Mouse (Mus musculus) thymus, adult 2 months (tissue): Measurements from ENCODE around the gene Sac3d1. TPM values are rescaled to one million over a fixed set of nuclear protein-coding genes. Genes with fewer than 3 reads are reported as not detected.

Experiments used
- DNase-seq: peaks from one replicate; pipeline ENCODE4 v3.0.0; 2021
- H3K27ac ChIP-seq: fragments of 200-500 bp; 2 replicates; pipeline ENCODE4 v1.5.1; 2012; ENCODE audit warnings: low read length, control low read depth; ENCODE audit not compliant: control insufficient read depth, insufficient read depth
- H3K27me3 ChIP-seq: fragments of 200-500 bp; 2 replicates; pipeline ENCODE4 v1.6.1; 2012; ENCODE audit warnings: mild to moderate bottlenecking, low read length, moderate library complexity, mixed read lengths; ENCODE audit not compliant: control insufficient read depth, insufficient read depth
- H3K36me3 ChIP-seq: fragments of 200-500 bp; 2 replicates; pipeline ENCODE4 v1.6.1; 2012; ENCODE audit warnings: mild to moderate bottlenecking, low read length, moderate library complexity; ENCODE audit not compliant: control insufficient read depth, insufficient read depth
- H3K4me1 ChIP-seq: fragments of 200-500 bp; replicated peaks from 2 replicates; pipeline ENCODE4 v1.6.1; 2012; ENCODE audit warnings: low read length; ENCODE audit not compliant: control insufficient read depth, insufficient read depth
- H3K4me3 ChIP-seq: fragments of 200-500 bp; 2 replicates; pipeline ENCODE4 v1.5.1; 2012; ENCODE audit warnings: mild to moderate bottlenecking, low read length, control low read depth, moderate library complexity; ENCODE audit not compliant: control insufficient read depth, insufficient read depth
- CTCF ChIP-seq: fragments of 200-500 bp; IDR thresholded peaks from 2 replicates; pipeline ENCODE4 v1.5.1; 2012; ENCODE audit warnings: mild to moderate bottlenecking, control low read depth, low read length, moderate library complexity, borderline replicate concordance; ENCODE audit not compliant: control insufficient read depth, poor library complexity, insufficient read depth; ENCODE audit errors: extremely low read depth
- POLR2A ChIP-seq: fragments of 200-500 bp; IDR thresholded peaks from 2 replicates; pipeline ENCODE4 v1.6.1; 2012; ENCODE audit warnings: mild to moderate bottlenecking, low read length, control low read depth, moderate library complexity; ENCODE audit not compliant: control insufficient read depth, poor library complexity, insufficient read depth; ENCODE audit errors: extremely low read depth
- WGBS: fragments of 180-500 bp; shearing (Covaris S2); methylation state at CpG from one replicate; pipeline ENCODE4 v1.1.7; 2018; 5-methylcytosine and 5-hydroxymethylcytosine counted together
- polyA plus RNA-seq: library from polyadenylated mRNA; depleted of rRNA; stranded (reverse); fragments of >200 nt; gene quantifications from 2 replicates; pipeline ENCODE4 v1.2.3, GENCODE M21; 2012

Sac3d1 gene
- polyA plus RNA-seq, 1 experiment: 71.3 TPM

DNA sequence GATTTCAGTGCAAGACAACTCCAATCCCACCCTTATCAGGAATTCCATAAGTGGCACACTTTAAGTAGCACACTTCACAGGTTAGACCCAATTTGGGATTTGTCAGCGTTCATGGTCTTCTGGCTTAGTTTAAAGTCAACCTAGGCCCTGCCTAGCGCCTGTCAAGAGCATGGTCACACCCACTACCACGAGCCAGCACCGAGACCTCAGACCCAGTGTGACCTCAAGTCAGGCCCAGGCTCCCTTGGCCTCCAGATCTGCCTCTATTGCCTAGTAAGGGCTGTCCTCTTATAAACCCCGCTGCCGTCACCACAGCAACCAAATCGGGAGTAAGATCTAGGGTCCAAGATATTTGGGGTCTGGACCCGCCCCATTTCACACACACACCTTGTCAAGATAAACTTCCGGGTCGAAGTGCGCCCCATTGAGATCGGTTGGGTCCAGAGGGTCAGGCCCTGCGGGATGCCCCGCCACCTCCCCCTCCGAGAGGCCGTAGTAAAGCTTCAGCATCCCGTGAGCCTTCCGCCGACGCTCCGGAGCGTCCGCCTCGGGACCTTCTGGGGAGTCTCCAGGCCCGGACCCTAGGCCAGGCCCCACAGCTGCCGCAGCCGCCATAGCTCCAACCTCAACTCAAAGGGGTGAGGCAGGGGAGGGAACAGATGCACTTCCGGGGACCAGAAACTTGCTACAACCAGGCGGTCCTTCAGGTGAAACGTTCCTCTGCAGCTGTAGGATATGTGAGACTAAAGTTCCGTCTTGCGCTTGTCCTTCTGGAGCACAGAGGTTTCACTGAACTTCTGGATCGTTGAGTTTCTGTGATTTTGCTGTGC lies 41.7 kb downstream of the Sac3d1 start, which contains the start of gene Vps51:
Gene Vps51 (minus strand): TSS at position 668 of the 830 bp plus-strand sequence.
- Histone ChIP-seq H3K36me3 (peaks cover 2% of the 10 kb centered on the region; the same call in 1 of the 2 replicates), H3K4me3 (peak within 1 kb of the TSS; percentile 64), H3K4me1 (peaks cover 10% of the 10 kb centered on the region), H3K27ac (peak within 1 kb of the TSS; percentile 35; the same call in 1 of the 2 replicates), H3K27me3 (no peaks in the 10 kb centered on the region)
- DNase-seq: peak; percentile 87
- whole genome bisulfite sequencing: under 1% methylated on average over 33 of the region's 33 CpGs
- TF ChIP-seq POLR2A (no peak), CTCF (no peak)

- H3K27me3 ChIP-seq: no peaks in the 10 kb centered on the region
- TF ChIP-seq POLR2A: no peak
- no peak for TF ChIP-seq CTCF
- no peak overlapping the region for H3K27ac ChIP-seq
- H3K4me1 ChIP-seq: peaks cover 20% of the 10 kb centered on the region
- H3K36me3 ChIP-seq: no peaks in the 10 kb centered on the region
- DNase-seq: no peak
- no peak overlapping the region for H3K4me3 ChIP-seq
- WGBS: 92% methylated on average over 5 of the region's 5 CpGs
Measured at GRCm38 (mm10) chr19:6073889-6074288, 44.6 kb downstream of the Sac3d1 start.

GRCm38 (mm10) chr19:6071261-6071660 lies 47.2 kb downstream of the Sac3d1 start:
- no peaks in the 10 kb centered on the region for H3K27me3 ChIP-seq
- WGBS: 79% methylated on average over 19 of the region's 19 CpGs
- H3K36me3 ChIP-seq: no peaks in the 10 kb centered on the region
- TF ChIP-seq CTCF (no peak), POLR2A (no peak)
- DNase-seq: no peak
- H3K4me3 ChIP-seq: peak overlapping the region; percentile 25
- H3K4me1 ChIP-seq: peaks cover 31% of the 10 kb centered on the region
- H3K27ac ChIP-seq: peak overlapping the region; percentile 76

DNA sequence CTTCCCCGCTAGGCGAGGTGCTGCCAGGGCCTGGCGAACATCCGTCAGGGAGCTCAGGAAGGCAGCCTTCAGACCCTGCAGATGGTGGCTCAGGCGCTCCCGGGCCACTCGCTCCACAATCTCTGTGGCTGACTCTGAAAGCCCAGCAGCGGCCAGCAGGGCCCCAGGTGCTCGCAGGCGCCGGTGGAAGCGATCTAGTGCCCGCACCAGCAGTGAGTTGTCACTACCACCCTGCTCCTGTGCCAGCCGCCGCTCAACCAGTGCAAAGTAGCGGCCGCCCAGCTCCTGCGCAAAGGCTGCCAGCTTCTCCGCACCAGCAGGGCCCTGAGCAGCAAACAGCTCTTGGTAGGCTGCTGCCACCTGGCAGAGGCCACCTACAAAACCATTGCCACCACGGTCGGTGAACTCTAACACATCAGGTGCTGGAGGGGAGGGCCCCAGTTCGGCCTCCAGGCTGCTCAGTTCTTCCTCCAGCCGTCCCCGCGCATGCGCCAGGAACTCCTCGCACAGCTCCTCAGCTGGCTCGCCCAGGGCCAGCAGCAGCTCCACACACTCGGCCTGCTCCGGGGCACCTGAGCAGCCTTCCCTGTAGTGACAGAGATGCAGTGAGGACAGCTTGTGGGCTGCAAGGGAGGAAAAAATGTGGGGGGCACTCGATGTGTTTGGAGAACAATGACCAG lies 47.7 kb downstream of the Sac3d1 start:
- Histone ChIP-seq H3K36me3 (no peaks in the 10 kb centered on the region), H3K27ac (peak overlapping the region; percentile 76), H3K4me1 (peaks cover 28% of the 10 kb centered on the region), H3K4me3 (peak overlapping the region; percentile 25), H3K27me3 (no peaks in the 10 kb centered on the region)
- no peak for TF ChIP-seq POLR2A
- no peak for TF ChIP-seq CTCF
- no peak for DNase-seq
- WGBS: 80% methylated on average over 31 of the region's 31 CpGs

DNA sequence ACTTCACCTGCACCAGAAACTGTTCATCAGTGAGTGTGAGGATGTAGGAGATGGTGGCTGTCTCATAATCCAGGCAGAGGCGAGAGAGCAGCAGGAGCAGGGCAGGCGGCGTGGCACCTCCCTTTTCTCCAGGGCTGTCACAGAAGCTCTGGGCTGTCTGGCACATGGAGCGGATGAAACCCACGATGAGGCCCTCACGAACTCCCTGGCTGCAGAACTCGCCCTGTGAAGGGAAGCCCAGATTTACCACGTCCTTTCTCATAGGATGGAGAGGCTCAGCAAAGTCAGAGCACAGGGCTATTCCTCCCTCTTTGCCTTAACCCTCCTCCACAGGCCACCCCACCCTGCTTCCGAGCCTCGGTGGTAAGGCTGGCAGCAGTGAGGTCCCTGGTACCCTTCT lies 48.6 kb downstream of the Sac3d1 start:
- 95% methylated on average over 10 of the region's 10 CpGs for WGBS
- Histone ChIP-seq H3K4me3 (no peak overlapping the region), H3K4me1 (peaks cover 28% of the 10 kb centered on the region), H3K27ac (no peak overlapping the region), H3K36me3 (no peaks in the 10 kb centered on the region), H3K27me3 (no peaks in the 10 kb centered on the region)
- DNase-seq: no peak
- no peak for TF ChIP-seq CTCF
- TF ChIP-seq POLR2A: no peak

DNA sequence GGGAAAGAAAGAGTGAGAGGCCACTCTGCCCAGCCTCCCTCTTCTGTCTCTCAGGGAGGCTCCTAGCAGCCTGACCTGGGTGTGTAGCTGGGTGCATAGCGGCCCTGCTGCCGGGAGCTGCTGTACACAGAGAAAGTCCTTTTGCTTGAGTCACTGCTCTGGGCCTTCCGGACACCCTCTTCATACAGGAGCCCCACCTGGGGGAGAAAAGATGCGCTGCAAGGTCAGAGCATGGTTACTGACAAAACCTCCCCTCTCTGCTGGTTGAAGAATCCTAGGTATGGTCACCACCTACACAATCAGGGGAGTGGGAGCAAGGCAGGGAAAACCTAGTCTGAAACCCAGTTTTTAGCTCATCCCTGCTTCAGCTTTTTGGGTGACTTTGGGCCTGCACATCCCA lies 49.5 kb downstream of the Sac3d1 start:
- 96% methylated on average over 4 of the region's 4 CpGs for WGBS
- no peaks in the 10 kb centered on the region for H3K36me3 ChIP-seq
- DNase-seq: peak; percentile 56
- TF ChIP-seq POLR2A: no peak
- TF ChIP-seq CTCF: no peak
- no peak overlapping the region for H3K4me3 ChIP-seq
- H3K4me1 ChIP-seq: peaks cover 28% of the 10 kb centered on the region
- no peaks in the 10 kb centered on the region for H3K27me3 ChIP-seq
- no peak overlapping the region for H3K27ac ChIP-seq
